Mouse (Mus musculus) liver, embryonic 12.5 days (tissue): ENCODE measurements around the gene Setx. TPM values are rescaled to one million over a fixed set of nuclear protein-coding genes. Genes with fewer than 3 reads are reported as not detected.
A peak's percentile ranks its signal among the peaks of the same experiment; 100 is the strongest.
"Not testable (repeated sequence)": the region's sequence is repeated elsewhere in the genome, so short reads cannot be mapped to it uniquely, and the experiment has no call there.

ENCODE experiments used
- ATAC-seq: fragments of 200-750 bp; cut with Nextera tagmentation; 2 replicates; pipeline ENCODE4 v1.8.0; 2017; ENCODE audit warnings: moderate number of reproducible peaks, mild to moderate bottlenecking, moderate library complexity
- H3K27ac ChIP-seq: fragments of 300-500 bp; sonication (generic); 2 replicates; pipeline ENCODE4 v1.5.1; 2016; ENCODE audit warnings: mild to moderate bottlenecking
- H3K27me3 ChIP-seq: fragments of 300-500 bp; sonication (generic); replicated peaks from 2 replicates; pipeline ENCODE4 v1.6.1; 2016; ENCODE audit warnings: mild to moderate bottlenecking, moderate library complexity
- H3K36me3 ChIP-seq: fragments of 300-500 bp; sonication (generic); 2 replicates; pipeline ENCODE4 v1.6.1; 2016; ENCODE audit warnings: mild to moderate bottlenecking, moderate library complexity
- H3K4me1 ChIP-seq: fragments of 300-500 bp; sonication (generic); 2 replicates; pipeline ENCODE4 v1.6.1; 2016
- H3K4me2 ChIP-seq: fragments of 300-500 bp; sonication (generic); 2 replicates; pipeline ENCODE4 v1.6.1; 2016; ENCODE audit warnings: mild to moderate bottlenecking, moderate library complexity
- H3K4me3 ChIP-seq: fragments of 300-500 bp; sonication (generic); 2 replicates; pipeline ENCODE4 v1.5.1; 2016; ENCODE audit warnings: mild to moderate bottlenecking, moderate library complexity
- H3K9ac ChIP-seq: fragments of 300-500 bp; sonication (generic); 2 replicates; pipeline ENCODE4 v1.6.1; 2016; ENCODE audit warnings: mild to moderate bottlenecking, moderate library complexity
- H3K9me3 ChIP-seq: fragments of 300-500 bp; sonication (generic); replicated peaks from 2 replicates; pipeline ENCODE4 v1.6.1; 2016; ENCODE audit warnings: mild to moderate bottlenecking, moderate library complexity
- WGBS: fragments of 180-500 bp; shearing (Covaris S2); methylation state at CpG from one replicate; pipeline ENCODE4 v1.1.7; 2016; ENCODE audit not compliant: insufficient replicate concordance; 5-methylcytosine and 5-hydroxymethylcytosine counted together
- polyA plus RNA-seq: library from polyadenylated mRNA; unstranded; fragments of >200 nt; fragmentation: Nextera tagmentation; extraction: Ambion mirVana; gene quantifications from 2 replicates; pipeline ENCODE4 v1.2.1, GENCODE M21; 2016

The Setx gene
- polyA plus RNA-seq, 1 experiment from 2014 or later: 5.7 TPM

DNA sequence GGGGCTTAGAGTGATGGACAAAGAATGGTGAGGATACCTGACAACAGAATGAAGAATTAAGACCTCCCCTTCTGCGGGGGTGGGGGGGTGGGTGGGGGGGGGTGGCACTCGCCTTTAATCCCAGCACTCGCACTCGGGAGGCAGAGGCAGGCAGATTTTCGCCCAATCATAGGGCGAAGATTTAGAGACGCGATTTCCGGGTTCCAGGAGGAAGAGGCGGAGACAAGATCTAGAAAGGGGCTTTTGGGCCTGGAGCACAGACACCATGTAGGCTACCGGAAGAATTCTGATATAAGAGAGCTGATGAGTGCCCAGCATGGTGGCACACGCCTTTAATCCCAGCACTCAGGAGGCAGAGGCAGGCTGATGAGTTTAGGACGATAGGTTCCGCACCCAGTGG lies 24.3 kb upstream of the Setx start:
- Histone ChIP-seq H3K4me3 (no peak overlapping the region), H3K9ac (no peak overlapping the region), H3K27me3 (no peaks in the 10 kb centered on the region), H3K36me3 (no peaks in the 10 kb centered on the region), H3K9me3 (no peaks in the 10 kb centered on the region), H3K4me1 (peaks cover 3% of the 10 kb centered on the region; the same call in 1 of the 2 replicates), H3K27ac (no peak overlapping the region), H3K4me2 (no peak overlapping the region)
- no peak for ATAC-seq
- WGBS: 76% methylated on average over 14 of the region's 14 CpGs

DNA sequence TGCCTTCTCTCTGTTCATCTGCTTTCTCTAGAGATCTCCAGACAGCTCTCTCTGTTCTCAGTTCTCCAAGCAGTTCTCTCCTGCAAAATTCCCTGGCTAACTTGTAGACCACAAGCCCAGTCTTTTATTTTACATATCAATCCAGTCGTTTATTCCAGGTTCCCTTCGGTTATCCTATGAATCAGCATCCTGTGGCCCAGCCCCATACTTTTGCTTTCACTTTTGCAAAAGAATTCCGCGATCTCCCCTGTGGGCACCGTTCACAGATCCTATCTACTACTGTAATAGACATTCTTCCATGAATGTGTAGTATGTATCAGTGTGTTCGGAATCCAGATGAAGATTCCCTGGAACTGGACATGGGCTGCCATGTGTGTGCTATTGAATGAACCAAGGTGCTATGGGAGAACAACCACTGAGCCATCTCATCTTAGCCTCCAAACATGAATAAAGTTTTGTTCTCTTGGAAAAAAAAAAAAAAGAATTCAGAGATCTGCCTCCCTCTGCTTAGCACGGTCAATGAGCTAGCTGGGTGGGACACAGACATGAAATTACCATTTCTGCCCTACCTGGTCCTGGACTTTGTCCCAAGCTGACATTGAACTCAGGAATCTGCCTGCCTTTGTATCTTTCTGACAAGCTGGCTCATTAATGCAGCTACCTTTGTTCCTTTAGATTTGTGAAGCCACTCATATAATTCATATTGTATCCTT lies 23.0 kb upstream of the Setx start:
- Histone ChIP-seq H3K9me3 (no peaks in the 10 kb centered on the region), H3K4me2 (peak overlapping the region; percentile 37), H3K9ac (no peak overlapping the region), H3K36me3 (no peaks in the 10 kb centered on the region), H3K27me3 (no peaks in the 10 kb centered on the region), H3K4me1 (peaks cover 3% of the 10 kb centered on the region; the same call in 1 of the 2 replicates), H3K27ac (no peak overlapping the region), H3K4me3 (peak overlapping the region; percentile 26)
- 56% methylated on average over 7 of the region's 7 CpGs for WGBS
- ATAC-seq: no peak

GRCm38 (mm10) chr2:29102416-29103377 lies 21.3 kb upstream of the Setx start:
- ATAC-seq, H3K9ac ChIP-seq, H3K4me2 ChIP-seq, H3K9me3 ChIP-seq, H3K4me1 ChIP-seq, H3K27me3 ChIP-seq, H3K36me3 ChIP-seq, H3K27ac ChIP-seq, H3K4me3 ChIP-seq: not testable (repeated sequence)
- WGBS: 68% methylated on average over 9 of the region's 10 CpGs

GRCm38 (mm10) chr2:29120969-29121368 lies 3.0 kb upstream of the Setx start:
- H3K27ac ChIP-seq: no peak overlapping the region
- H3K4me3 ChIP-seq: no peak overlapping the region
- H3K9me3 ChIP-seq: no peaks in the 10 kb centered on the region
- peaks cover 12% of the 10 kb centered on the region for H3K4me1 ChIP-seq
- H3K9ac ChIP-seq: no peak overlapping the region
- H3K4me2 ChIP-seq: no peak overlapping the region
- no peaks in the 10 kb centered on the region for H3K36me3 ChIP-seq
- no peaks in the 10 kb centered on the region for H3K27me3 ChIP-seq
- no peak for ATAC-seq

- ATAC-seq: no peak
- Histone ChIP-seq H3K36me3 (peaks cover 11% of the 10 kb centered on the region; the same call in 1 of the 2 replicates), H3K27me3 (no peaks in the 10 kb centered on the region), H3K27ac (peak overlapping the region; percentile 25; the same call in 1 of the 2 replicates), H3K9me3 (no peaks in the 10 kb centered on the region), H3K4me2 (no peak overlapping the region), H3K9ac (no peak overlapping the region), H3K4me3 (no peak overlapping the region), H3K4me1 (peaks cover 21% of the 10 kb centered on the region)
- 42% methylated on average over 3 of the region's 3 CpGs for WGBS
Observed at GRCm38 (mm10) chr2:29122446-29122845, 1.5 kb upstream of the Setx start.

DNA sequence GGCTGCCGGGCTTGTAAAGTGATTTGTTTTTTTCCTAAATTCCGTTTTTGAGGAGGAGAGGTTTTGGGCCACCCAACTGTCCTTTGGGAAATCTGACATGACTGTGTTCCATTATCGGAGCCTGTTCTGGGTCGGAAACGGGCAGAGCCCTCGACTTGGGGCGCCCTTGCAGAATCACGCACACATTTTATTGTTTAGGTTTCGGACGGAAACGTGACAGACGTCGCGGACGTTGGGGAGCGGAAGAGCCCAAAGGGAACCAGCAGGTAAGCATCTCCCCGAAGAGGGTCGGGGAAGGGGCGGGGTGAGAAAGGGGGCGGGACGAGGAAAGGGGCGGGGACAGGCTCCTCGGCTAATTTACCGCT lies 572 bp downstream of the Setx start:
- peak overlapping the region; percentile 68 for H3K9ac ChIP-seq
- peak overlapping the region; percentile 94 for H3K27ac ChIP-seq
- H3K36me3 ChIP-seq: peaks cover 30% of the 10 kb centered on the region
- H3K27me3 ChIP-seq: no peaks in the 10 kb centered on the region
- H3K9me3 ChIP-seq: no peaks in the 10 kb centered on the region
- no peak for ATAC-seq
- H3K4me1 ChIP-seq: peaks cover 21% of the 10 kb centered on the region
- peak overlapping the region; percentile 84 for H3K4me2 ChIP-seq
- 1% methylated on average over 24 of the region's 24 CpGs for WGBS
- peak overlapping the region; percentile 85 for H3K4me3 ChIP-seq

GRCm38 (mm10) chr2:29124936-29125701 lies 1.1 kb downstream of the Setx start:
- H3K4me1 ChIP-seq: peaks cover 21% of the 10 kb centered on the region
- H3K27me3 ChIP-seq: no peaks in the 10 kb centered on the region
- no peaks in the 10 kb centered on the region for H3K9me3 ChIP-seq
- H3K36me3 ChIP-seq: peaks cover 36% of the 10 kb centered on the region
- H3K4me2 ChIP-seq: peak overlapping the region; percentile 84
- H3K27ac ChIP-seq: peak overlapping the region; percentile 94
- ATAC-seq: peak; percentile 98
- peak overlapping the region; percentile 81 for H3K9ac ChIP-seq
- WGBS: under 1% methylated on average over 80 of the region's 81 CpGs
- H3K4me3 ChIP-seq: peak overlapping the region; percentile 85

DNA sequence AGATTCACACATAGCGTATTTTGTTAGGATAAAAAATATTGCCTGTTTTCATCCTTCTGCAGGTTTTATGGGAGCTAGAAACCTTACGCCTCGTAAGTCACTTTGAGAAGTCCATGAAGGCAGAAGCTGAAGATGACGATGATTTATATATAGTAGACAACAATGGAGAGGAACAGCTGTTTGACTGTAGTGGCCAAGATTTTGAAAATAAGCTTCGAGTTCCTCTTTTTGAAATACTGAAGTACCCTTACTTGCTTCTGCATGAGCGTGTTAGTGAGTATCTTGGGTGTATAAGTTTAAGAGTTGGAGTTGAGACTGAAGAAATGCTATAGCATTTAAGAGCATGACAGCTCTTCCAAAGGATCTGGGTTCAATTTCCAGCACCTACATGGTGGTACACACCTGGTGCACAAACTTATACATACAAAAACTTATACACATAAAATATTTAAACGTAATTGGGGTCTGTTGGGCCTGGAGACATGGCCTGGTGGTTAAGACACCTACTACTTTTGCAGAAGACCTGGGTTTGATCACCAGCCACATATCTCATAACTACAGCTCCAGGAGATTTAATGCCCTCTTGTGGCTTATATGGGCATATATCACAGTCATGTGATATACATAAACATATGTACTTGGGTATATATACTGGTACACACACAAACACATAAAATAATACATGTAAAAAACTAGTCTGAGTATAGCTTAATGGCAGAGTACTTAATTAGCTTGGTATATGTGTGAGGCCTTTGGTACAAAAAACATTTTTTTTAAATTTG lies 6.3 kb downstream of the Setx start:
- peaks cover 14% of the 10 kb centered on the region for H3K4me1 ChIP-seq
- H3K4me3 ChIP-seq: no peak overlapping the region
- no peak overlapping the region for H3K27ac ChIP-seq
- H3K36me3 ChIP-seq: peaks cover 79% of the 10 kb centered on the region
- 85% methylated on average over 7 of the region's 7 CpGs for WGBS
- no peaks in the 10 kb centered on the region for H3K27me3 ChIP-seq
- no peaks in the 10 kb centered on the region for H3K9me3 ChIP-seq
- ATAC-seq: no peak
- H3K9ac ChIP-seq: no peak overlapping the region
- H3K4me2 ChIP-seq: no peak overlapping the region

DNA sequence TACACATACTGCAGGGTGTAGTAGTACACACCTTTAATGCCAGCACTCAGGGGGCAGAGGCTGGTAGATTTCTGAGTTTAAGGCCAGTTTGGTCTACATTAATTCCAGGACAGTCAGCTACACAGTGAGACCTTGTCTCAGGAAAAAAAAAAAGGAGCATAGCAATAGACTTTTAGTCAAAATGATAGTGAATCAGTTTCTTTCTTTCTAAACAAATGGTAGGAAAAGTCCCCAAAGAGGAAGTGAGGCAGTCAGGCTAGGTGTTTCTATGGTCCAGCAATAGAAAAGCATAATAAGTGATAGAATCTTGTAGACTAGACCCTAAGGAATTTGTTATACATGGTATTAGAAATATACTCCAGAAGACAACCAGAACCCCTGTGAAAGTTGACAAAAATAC lies 11.2 kb downstream of the Setx start:
- Histone ChIP-seq H3K4me3 (no peak overlapping the region), H3K27me3 (no peaks in the 10 kb centered on the region), H3K9me3 (no peaks in the 10 kb centered on the region), H3K9ac (no peak overlapping the region), H3K27ac (no peak overlapping the region), H3K4me1 (no peaks in the 10 kb centered on the region), H3K36me3 (peaks cover 74% of the 10 kb centered on the region), H3K4me2 (no peak overlapping the region)
- no peak for ATAC-seq

- Histone ChIP-seq H3K27me3 (no peaks in the 10 kb centered on the region), H3K9me3 (no peaks in the 10 kb centered on the region), H3K9ac (no peak overlapping the region), H3K36me3 (peaks cover 86% of the 10 kb centered on the region), H3K4me2 (no peak overlapping the region), H3K4me3 (no peak overlapping the region), H3K4me1 (no peaks in the 10 kb centered on the region), H3K27ac (no peak overlapping the region)
- no peak for ATAC-seq
- 80% methylated on average over 2 of the region's 2 CpGs for WGBS
Observed at GRCm38 (mm10) chr2:29151941-29152340, 28.0 kb downstream of the Setx start.

- Histone ChIP-seq H3K4me1 (no peaks in the 10 kb centered on the region), H3K36me3 (peaks cover 85% of the 10 kb centered on the region), H3K9ac (no peak overlapping the region), H3K27ac (no peak overlapping the region), H3K9me3 (no peaks in the 10 kb centered on the region), H3K4me3 (no peak overlapping the region), H3K27me3 (no peaks in the 10 kb centered on the region), H3K4me2 (no peak overlapping the region)
- no peak for ATAC-seq
- 79% methylated on average over 5 of the region's 5 CpGs for WGBS
Observed at GRCm38 (mm10) chr2:29168067-29168466, 44.1 kb downstream of the Setx start.
